Mouse (Mus musculus) adrenal gland, postnatal 4 days (tissue): ENCODE measurements at regions not wholly inside any gene's neighbourhood (a gene's known extent, or its start where the extent isn't known, plus 50 kb on each side); places are given as distances from the start of the nearest gene placed in this dataset.
A peak's percentile ranks its signal among the peaks of the same experiment; 100 is the strongest.

Experiments
- DNase-seq, 2 experiments: peaks; one replicate each; pipeline ENCODE4 v3.0.0; 2021 to 2022; ENCODE audit warnings: low spot score in 2 of 2, mixed read lengths in 2 of 2

DNA sequence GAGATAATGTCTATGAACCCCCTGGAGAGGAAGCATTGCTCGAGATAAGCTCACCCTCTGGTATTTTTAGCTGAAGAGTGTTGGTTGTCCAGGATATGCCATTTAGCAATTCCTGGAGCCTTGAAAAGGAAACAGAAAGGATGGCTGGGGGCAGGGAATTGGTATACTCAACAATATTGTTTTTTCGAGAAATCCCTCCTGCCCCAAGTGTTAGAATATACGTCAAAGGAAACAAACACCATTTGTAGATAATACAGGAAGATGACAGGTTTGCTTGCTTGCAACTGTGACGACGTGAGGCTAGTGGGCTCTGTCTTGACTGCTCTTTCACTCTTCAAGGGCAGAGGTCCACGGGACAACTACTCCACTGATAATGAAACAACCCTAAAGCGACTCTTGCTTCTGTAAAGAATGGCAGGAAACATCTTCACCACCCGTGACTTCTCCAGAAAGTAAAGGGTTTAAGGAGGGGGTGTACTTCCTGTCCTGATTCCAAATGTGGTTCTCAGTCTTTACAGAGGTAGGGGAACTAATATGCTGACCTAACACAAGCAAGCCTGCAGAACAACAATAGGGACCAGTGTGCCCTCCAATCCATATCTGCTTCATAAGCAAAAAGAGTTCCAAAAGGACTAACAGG is 270.3 kb downstream of the Ets1 start:
- DNase-seq = no peak

DNA sequence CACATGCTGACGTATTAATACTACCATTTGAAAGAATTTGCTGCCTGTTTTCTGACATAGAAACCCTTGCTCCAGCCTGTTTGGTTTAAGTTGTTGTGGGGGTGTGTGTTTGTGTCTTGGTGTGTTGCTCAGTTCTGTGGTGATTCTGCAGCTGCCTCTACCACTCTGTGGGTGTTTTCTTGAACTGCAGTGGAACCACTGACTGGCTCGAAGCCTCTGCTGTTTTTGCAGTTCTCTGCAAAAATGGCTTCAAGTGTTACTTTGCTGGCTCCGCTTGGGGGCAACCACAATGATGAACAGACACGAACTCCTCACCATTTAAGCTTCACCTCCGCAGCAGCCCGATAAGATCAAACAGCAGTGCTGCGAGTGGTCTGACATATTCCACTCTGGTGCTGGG is 274.6 kb downstream of the Ets1 start:
- DNase-seq = no peak

DNA sequence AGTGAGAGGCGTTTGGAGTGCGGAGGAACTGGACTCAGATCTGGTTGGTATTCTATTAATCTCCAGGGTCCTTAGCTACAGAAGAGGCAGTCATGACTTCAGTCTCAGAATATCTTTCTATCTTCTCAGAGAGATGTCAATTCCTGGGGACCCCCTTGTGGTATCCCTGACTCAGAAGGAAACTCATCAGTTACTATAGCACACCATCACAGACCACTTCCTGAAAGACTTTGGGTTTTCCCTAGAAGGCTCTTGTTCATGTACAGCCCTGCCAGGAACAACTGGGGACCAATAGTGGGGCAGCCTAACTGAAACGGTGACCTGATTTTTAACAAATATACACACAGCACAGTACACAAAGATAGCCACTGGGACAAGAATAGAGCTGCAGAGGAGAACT is 279.6 kb downstream of the Ets1 start:
- no peak for DNase-seq

DNA sequence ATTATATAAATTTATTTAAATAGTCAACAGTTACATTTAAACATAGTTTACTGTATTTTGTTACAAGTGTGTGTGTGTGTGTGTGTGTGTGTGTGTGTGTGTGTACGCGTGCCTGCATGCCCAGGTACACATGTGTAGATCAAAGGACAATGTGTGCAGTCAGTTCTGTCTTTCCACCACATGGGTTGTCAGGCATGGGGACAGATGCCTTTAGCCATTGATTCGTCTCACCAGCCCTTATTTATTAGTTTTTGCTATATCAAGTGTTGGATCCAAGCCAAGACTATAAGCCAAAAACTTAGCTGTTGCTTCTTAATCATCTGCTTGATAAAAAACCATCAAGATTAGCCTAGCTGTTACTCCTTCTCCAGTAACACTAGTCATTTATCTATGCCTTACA is 280.7 kb downstream of the Ets1 start:
- no peak for DNase-seq

DNA sequence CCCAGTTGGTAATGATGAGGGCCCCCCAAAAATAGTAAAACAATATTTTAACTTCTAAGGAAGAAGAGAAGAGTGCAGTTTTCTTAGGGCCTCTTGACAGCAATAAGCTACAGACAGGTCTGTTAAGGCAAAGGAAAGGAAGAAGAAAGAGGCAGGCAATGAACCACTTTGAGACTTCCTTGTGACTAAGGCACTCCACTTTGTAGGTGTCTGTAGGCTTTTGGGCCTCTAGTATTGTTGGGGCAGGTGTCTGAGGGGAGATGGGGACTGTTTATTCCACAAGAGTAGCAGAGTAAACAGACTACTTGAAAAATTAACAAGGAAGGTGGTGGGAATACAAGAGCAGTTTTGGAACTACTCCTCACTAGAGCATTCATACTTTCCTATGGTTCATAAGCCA is 287.9 kb downstream of the Ets1 start:
- no peak for DNase-seq

DNA sequence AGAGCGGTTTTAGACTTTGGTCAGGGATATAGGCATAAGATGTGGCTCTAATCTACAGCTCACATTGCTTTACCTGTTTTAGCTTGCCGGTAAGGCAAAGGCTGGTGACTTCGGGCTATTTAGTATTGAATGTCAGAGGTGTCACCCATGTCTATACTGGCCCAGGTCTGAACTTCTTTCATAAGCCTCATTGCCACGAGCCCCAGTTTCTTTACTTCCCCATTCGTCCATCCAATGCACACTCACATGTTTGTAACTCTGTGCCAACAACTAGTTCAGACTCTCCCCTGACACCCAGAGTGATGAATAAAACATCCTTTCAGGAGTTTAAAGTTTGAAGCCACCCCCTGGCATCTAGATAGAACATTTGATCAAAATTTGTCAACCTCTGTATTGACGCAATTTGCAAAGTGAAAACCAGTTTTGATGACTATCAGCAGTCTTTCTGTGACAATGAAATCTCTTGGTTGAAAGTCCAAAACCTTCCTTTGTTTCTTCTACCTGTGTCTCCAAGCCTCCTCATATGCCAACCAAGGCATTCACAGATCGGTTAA is 288.4 kb downstream of the Ets1 start:
- DNase-seq = no peak

DNA sequence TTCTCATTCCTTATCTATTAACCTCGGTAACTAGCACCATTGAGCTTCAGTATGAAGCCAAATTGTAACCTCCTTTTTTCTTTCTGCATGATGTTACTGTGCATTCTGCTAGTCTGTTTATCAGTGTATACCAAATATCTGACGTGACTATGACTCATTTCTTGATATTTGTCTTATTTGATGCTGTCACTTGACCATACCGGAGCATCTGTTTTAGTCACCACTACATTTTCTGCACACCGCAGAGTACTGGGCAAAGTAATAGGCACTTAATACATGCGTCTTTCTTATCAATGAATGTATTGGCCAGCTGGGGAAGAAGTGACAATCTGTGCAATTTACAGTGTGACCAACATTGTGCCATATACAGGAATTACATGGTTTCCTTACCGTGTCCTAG is 289.0 kb downstream of the Ets1 start:
- DNase-seq = no peak

DNA sequence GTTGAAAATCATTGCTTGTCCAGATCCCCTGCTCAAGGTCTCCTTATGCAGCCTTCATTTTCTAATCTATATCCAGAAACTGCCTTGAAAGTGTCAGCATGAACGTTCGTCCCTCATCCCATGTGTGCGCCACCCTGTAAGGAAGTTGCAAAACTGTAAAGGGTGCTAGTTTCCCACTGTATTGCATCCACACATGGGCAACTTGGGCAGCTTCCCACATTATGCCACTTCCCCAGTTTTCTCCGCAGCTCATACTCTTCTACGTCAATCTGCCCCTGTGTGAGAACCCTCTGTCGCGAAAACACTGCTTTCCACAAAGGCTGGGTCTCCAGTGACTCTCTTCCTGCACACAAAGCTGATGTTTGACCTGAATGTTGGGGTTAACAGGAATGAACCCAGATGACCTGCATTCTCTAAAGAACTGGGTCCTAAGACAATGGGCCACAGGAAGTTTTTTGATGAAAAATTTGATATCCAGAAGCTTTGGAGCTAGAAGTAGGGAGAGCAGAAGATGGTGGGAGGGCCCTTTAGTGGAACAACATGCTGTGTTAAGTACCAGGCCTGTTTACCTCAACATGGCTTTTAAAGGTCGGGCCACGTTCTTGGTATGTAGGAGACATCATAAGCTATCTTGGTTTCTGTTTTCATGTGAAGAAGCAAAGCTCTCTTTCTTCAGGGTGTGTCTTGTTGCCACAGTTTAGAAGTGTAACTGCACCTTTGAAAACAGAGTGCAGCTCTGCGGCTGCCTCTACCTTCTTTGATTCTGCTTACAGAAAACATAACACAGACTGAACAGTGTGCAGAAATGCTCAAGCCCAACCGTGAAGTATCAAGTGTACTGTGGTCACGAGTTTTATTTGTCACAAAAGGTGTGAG is 289.9 kb downstream of the Ets1 start:
- DNase-seq = no peak

DNA sequence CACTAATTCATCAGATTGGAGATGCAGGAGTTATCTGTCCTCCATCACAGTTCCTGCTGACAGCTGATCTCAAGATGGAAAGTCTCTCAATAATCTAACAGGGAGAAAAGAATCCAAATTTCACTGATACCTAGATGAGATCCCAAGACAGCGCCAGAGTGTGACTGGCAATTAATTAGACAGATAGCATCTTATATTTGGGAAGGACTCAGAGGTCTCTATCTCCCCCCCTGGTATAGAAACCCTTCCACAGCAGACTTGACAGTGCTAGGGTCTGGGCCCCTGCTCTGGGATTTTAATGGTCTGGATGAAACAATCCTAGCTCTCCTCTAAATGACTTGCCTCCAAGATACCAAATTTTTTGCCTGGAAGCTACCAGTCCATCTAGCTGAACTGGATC is 291.6 kb downstream of the Ets1 start:
- DNase-seq = no peak

DNA sequence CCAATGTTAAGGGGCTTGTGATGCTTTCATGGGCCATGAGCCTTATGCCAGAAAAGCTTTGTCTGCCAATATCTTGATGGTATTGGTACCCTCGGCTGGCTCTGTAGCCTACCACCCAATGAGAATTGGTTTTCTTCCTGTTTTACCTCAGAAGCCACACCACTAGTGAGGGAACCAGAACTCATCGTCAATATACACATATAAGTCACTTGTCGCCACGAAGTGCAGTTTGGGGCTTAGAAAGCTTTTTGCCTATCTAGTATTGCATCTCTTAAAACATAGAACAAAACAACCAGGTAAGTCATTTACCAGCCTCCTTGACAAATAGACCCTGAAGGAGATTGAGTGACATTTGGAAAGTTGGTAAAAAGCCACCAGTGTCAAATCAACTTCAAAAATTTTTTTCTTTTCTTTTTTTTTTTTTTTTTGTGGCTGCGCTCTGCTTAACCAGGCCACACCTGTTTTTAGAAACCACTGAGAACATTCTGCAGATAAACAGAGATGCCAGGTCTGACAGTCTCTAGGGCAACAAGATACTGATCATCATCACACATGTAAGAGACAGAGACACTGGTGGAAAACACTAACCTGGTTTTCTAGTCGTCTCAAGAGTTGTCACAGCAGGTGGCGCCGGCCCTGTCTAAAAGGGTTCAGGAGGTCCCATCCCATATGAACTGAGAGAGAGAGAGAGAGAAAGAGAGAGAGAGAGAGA is 292.4 kb downstream of the Ets1 start:
- no peak for DNase-seq

DNA sequence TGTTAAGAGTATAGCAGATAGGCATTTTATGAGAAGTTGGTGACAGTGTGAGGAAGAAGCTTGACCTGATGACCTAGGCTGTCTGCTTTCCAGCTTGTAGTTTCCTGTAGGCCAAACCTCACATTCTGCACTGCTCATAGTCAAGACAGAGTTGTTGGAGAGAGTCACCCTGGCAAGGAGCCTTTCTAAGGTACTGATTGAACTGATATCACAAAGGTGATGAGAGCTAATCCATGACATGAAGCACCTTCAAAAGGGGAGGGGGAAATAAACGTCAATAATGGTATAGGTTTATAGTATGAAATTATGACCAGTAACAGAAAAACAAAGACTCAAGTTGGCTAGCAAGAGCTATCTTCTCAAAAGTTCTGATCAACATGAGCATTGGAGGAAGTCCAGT is 293.3 kb downstream of the Ets1 start:
- DNase-seq = no peak

DNA sequence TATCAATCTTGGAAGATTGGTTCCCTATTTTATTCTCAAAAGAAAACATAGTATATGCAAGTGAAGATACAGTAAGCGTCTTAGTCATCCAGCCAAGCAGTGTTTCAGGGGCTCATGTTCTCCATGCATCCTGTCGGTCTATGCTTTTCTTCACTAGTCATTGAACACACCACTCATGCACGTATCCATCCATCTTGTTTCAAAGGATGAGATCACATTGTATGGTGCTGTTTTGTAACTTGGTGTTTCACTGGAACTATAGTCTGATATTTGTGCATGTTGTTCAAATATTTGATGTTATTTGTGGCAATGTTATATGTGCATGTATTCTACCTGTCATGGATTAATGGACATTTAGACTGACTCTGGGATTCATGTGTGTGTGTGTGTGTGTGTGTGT is 293.8 kb downstream of the Ets1 start:
- DNase-seq = no peak

DNA sequence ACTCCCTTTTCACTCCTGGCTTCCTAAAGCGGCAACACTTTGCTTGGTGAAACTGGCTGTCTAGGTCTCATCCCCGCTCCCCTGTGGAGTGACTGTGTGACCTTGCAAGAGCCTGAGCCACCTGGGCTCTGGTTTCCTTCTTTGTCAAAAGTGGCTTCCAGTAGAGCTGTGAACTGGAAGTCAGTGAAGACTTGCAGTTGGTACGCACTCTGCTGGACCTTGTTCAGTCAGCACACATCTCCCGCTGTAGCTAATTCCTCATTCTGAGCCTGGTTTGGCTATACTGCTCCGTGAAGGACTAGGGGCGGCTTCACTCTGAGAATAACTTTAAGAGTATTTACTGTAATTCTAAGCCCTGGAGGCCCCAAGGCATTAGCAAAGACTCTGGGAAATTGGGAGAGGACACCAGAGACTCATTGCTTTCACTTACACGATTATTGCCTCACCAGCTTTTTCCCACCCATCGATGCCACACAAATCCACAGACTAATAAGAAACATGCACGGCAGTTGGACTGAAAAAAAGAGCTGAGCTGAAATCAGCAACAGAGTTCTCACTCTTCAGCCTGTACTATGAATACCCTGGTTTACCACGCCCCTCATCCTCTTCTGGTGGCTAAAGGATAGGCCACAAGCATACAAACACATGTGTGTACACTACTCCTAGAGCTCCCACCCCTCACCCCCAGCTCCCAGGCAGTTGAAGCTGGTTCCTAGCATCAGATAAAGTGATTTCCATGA is 295.4 kb downstream of the Ets1 start:
- no peak for DNase-seq

DNA sequence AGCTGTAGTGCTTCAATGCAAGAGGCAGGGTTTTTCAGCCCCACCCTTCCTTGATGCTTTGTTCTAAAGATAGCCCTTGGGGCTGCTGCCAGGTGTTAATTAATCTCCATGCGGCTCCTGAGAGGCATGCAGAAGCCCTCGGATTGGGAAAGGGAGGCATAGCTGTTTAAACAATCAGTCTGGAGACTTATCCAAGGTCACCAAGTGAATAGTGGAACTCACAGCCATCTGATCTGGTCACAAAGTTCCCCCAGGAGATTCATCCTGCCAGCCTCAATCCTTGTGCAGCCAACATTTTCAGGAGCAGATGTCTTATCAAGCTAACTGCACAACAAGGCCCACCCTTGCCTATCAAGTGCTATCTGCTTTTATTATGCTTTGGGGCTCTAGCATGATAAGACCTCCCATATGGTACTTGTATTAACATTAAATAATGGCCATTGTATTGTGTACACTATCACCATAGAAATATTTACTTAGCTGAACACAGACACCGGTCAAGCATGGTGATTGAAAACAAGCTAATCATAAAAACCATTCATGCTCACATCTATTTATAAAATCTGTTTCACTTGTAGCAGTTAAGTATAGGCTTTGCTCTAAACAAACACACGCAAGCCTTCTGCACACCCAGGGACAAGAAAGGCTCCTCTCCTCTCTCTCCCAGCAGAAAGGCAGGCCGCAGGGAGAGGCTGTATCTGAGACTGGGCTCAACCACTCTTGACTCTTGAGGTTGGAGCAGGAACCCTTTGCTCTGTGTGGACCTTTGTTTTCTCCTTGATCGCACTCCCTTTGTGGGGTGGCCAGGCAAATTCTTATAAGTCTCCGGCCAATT is 297.4 kb downstream of the Ets1 start:
- DNase-seq = no peak

DNA sequence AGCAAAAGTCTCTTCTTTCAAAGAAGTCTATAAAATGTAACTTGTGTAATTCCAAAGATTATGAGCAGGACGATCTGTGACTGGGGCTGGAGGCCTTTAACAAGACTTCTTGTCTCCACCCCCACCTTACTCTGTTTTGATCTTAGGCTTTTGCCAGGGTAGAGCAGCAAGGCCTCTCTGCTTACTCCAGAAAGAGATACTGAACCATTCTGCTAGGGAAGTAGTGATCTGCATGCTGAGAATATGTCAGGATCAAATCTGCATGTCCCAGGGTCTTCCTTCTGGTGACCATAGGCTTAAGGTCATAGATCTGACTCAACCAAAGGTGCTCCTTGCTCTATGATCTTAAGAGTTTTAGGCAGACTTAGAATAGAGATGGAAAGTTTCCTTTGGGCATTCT is 298.4 kb downstream of the Ets1 start:
- no peak for DNase-seq

DNA sequence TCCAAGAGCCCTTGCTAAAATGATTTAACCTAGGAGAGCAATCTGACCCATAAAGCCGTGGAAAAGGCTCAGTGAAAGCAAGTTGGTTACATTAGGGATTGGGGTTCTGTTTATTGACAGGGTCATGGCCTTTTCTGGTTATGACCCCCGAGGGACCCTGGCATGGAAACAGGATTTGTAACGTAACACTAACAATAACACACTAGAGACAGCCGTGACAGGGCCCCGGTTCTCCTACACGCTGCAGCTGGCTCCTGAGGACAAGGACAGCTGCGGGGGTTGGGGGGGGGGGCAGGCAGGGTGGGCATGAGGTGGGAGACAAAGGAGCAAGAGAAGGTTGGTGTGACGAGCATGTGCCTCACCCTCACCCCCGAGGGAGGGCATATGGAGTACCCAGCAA is 300.4 kb downstream of the Ets1 start:
- no peak for DNase-seq

DNA sequence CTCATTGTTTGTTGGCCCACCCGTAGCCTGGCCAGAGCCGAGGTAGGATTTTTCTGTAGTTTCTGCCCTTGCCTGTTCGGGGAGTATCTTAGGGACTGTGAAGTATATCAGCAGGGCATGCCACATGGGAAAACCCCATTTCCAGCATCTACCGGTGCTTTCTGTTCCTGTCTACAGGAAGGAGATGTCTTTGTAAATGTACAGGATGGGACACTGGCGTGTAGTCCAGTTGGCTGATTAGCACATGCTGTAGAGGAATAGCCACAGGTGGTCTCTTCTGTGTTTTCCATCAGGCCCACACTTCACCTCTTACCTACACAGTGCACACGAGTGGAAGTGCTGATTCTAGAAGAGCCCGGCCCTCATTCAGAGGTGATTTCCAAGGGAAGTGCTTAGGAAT is 301.4 kb downstream of the Ets1 start:
- DNase-seq = no peak

DNA sequence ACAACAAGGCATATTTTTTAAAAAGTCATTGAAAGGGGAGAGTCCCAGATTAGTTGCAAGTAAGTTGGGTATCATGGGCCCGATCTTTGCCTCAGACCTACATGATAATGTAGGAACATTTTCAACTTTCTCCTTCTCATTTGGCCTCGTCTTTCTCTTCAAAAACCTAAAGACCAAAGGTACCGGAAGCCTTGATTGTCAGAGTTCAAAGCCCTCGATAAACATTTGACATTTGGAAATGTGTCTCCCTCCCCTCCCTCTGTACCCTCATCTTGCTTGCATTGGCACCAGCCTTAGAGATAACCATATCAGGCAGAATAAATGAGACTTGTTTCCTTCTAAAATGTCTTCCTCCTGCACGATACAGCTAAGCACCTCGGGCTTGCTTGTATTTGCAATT is 302.8 kb downstream of the Ets1 start:
- no peak for DNase-seq

DNA sequence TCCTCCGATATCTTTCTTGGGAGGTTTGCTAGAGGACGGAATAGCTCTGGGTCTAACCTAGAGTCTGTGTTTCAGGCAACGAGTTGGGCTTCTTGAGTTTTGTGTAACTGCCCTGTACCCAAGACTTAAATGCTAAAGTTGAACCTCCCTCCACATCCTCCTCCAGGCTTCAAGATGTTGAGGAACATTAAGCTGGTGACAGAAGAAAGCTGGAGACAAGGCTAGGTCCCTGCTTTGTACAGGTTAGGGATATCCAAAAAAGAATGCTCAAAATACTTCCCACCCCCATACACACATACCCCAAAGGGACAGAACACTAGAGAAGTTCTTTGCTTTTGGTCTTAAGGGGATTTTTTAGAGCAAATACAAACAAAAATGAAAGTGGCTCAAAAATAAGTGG is 303.6 kb downstream of the Ets1 start:
- no peak for DNase-seq

DNA sequence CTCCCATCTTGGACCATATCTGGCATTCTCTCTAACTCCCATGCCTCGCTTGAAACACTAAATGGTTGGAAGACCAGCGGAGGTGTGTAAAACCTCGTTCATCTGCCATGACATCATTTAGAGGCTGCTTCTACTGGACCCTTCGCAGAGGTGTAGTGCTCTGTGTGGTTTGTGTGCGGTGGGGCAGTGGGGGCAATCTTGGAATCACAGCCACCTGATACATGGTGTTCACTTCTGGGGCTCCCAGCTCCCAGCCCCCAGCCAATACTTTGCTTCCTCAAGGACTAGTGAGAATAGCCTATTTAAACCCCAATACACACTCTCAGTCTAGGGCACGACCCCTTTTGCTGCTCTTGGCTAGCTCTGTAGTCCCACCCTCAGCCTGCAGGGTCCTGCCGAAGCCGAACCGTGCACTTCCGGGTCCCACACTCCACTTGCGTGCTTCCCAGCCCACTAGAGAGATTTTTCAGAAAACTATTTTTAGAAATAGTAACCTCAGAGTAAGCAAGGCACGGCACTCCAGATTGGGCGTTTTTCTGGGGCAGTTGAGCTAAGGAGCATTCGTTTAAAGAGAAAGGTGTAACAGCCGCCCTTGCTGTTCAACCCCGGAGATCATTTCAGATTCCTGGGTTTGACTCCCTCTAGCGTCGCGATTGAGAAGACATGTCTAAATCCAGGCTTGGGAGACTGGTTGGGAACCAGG is 304.2 kb downstream of the Ets1 start:
- peak; percentile 25 to 57 for DNase-seq
